Mouse (Mus musculus) induced T-regulatory cell, adult 2 months (primary cell): ENCODE results near the gene Pdcd1.
"Not testable (repeated sequence)": the region's sequence is repeated elsewhere in the genome, so short reads cannot be mapped to it uniquely, and the experiment has no call there.

Source experiments
- DNase-seq: peaks from one replicate; pipeline ENCODE4 v3.0.0-alpha.2; 2012; ENCODE audit warnings: low read depth

Pdcd1 gene

GRCm38 (mm10) chr1:94028741-94029140 lies 23.6 kb downstream of the Pdcd1 start:
- DNase-seq = no peak

- DNase-seq = no peak
These were observed 24.7 kb downstream of the Pdcd1 start for GRCm38 (mm10) chr1:94027506-94028108.

GRCm38 (mm10) chr1:94020151-94020550 lies 32.2 kb downstream of the Pdcd1 start, which contains the start of gene Neu4:
TSS of gene Neu4 (plus strand) at chr1:94020451.
- no peak for DNase-seq

GRCm38 (mm10) chr1:94011643-94012042 lies 40.7 kb downstream of the Pdcd1 start:
- peak; percentile 40 for DNase-seq

GRCm38 (mm10) chr1:94008826-94009225 lies 43.5 kb downstream of the Pdcd1 start:
- DNase-seq = not testable (repeated sequence)

GRCm38 (mm10) chr1:94005954-94006506 lies 46.3 kb downstream of the Pdcd1 start:
- DNase-seq = not testable (repeated sequence)

GRCm38 (mm10) chr1:94001023-94001422 lies 51.3 kb downstream of the Pdcd1 start:
- DNase-seq = no peak

GRCm38 (mm10) chr1:93991491-93991890 lies 60.9 kb downstream of the Pdcd1 start:
- not testable (repeated sequence) for DNase-seq

GRCm38 (mm10) chr1:93991068-93991467 lies 61.3 kb downstream of the Pdcd1 start:
- not testable (repeated sequence) for DNase-seq

GRCm38 (mm10) chr1:93990209-93990608 lies 62.1 kb downstream of the Pdcd1 start, which contains the start of gene Gal3st2c:
TSS of gene Gal3st2c (plus strand) at chr1:93990509.
- DNase-seq = not testable (repeated sequence)

- no peak for DNase-seq
These were observed 63.6 kb downstream of the Pdcd1 start for GRCm38 (mm10) chr1:93988786-93989185.
